Mouse (Mus musculus): ENCODE measurements around the gene Furin. TPM values are rescaled to one million over a fixed set of nuclear protein-coding genes. Genes with fewer than 3 reads are reported as not detected.

The Furin gene
- total and polyA plus RNA-seq, 3 experiments = 1.5 to 20.9 (median 13.5) TPM

GRCm38 (mm10) chr7:80445492-80445891 lies 40.3 kb upstream of the Furin start:
- no peaks in the 10 kb centered on the region for H3K27me3 ChIP-seq (replicated peaks)
- H3K4me1 ChIP-seq (ENCODE audit: control insufficient read depth in 1 of 2, insufficient read depth in 2 of 2) = peaks cover 4 to 40% of the 10 kb centered on the region in 2 experiments; a peak in 3 of 4 replicates
- H3K4me2 ChIP-seq (ENCODE audit: insufficient read depth, low read depth, poor library complexity, severe bottlenecking) = no peak overlapping the region
- in situ Hi-C loops (cut with MboI; ENCODE audit: low pct_ligation_motif_present, low pct_unique_long_range_greater_than_20kb, low sequenced_read_pairs) = no loop called here
- no peak overlapping the region for H3K4me3 ChIP-seq (replicated peaks in 1 of 3; ENCODE audit: low read depth in 2 of 3, low read length in 2 of 3, poor library complexity in 1 of 3)
- H3K9me3 ChIP-seq (replicated peaks; ENCODE audit: low read length) = no peaks in the 10 kb centered on the region
- H3K9ac ChIP-seq (ENCODE audit: insufficient read depth, low read depth) = no peak overlapping the region
- no peaks in the 10 kb centered on the region for H3K36me3 ChIP-seq (replicated peaks in 1 of 2; ENCODE audit: control insufficient read depth in 1 of 2, insufficient read depth in 1 of 2, low read length in 1 of 2)
- no peak for TF ChIP-seq CHD1 (IDR thresholded peaks at IDR 0.05; ENCODE audit: low read depth, low read length)
- no peak for TF ChIP-seq MEF2A (IDR thresholded peaks at IDR 0.05; ENCODE audit: borderline replicate concordance, low read depth, low read length)
- TF ChIP-seq EP300 (IDR thresholded peaks at IDR 0.05; ENCODE audit: low read length) = no peak
- no peak for TF ChIP-seq NRF1 (IDR thresholded peaks at IDR 0.05; ENCODE audit: low read depth, low read length)
- TF ChIP-seq UBTF (IDR thresholded peaks at IDR 0.05; ENCODE audit: low read depth, low read length) = no peak
- TF ChIP-seq ELF1 (IDR thresholded peaks at IDR 0.05; ENCODE audit: low read depth, low read length) = no peak
- no peak for TF ChIP-seq NELFE (IDR thresholded peaks at IDR 0.05; ENCODE audit: low read depth, low read length)
- H3K27ac ChIP-seq (ENCODE audit: insufficient read depth, low read depth) = no peak overlapping the region
- no peak for DNase-seq (ENCODE audit: extremely low read depth)
- H3K79me2 ChIP-seq (replicated peaks; ENCODE audit: control insufficient read depth, extremely low read depth, insufficient read depth, poor library complexity, severe bottlenecking) = no peaks in the 10 kb centered on the region
- dilution Hi-C loops (cut with MboI; ENCODE audit: extremely low pct_ligation_motif_present, extremely low pct_unique_long_range_greater_than_20kb, low sequenced_read_pairs) = no loop called here

DNA sequence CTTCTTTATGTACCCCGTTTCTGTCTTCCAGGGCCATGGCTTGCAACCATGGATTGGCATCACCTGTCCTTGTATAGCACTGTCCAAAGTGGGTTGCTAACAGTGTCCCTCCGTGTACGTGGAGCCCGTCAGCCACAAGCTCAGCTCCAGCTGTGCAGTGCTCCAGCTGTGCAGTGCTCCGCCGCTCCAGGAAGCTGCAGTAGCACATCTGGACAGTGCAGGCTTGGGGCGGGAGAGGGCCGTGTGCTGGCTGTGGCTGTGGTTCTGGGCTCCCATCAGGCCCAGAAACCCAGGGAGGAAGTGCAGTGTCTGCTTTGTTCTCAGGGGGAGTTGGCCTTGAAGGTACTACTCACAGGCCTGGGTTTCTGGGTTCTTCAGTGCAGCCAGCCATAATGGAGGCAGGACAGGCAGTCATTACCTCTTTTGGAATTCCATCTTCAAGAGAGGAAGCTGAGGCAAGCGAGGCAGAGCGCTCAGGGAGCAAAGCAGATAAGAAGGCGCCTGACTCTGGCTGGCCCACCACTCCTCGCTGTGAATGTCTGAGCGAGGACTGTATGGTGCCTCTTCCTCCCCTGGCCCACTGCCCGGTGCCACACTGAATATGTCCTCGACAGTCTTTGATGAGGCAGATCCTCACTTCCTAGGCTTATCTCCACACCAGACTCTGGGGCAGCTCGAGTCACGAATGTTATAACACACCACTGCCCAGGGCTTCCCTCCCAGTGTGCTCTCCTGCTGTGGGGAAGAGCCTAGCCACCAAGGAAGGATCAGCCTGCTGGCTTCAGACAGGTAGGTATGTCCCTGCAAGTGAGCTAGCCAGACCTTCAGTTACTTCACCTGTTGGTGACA lies 39.4 kb upstream of the Furin start:
- TF ChIP-seq POLR2A (IDR thresholded peaks at IDR 0.05; ENCODE audit: low read depth, low read length) (no peak), POLR2AphosphoS2 (IDR thresholded peaks at IDR 0.05; ENCODE audit: low read depth, low read length) (no peak), ZC3H11A (IDR thresholded peaks at IDR 0.05; ENCODE audit: low read depth, low read length) (no peak), JUN (IDR thresholded peaks at IDR 0.05; ENCODE audit: insufficient read depth, low read depth, low read length) (no peak)
- Histone ChIP-seq H3K79me2 (replicated peaks; ENCODE audit: control insufficient read depth, extremely low read depth, insufficient read depth, poor library complexity, severe bottlenecking) (no peaks in the 10 kb centered on the region), H3K27ac (ENCODE audit: insufficient read depth, low read depth) (no peak overlapping the region), H3K27me3 (replicated peaks) (no peaks in the 10 kb centered on the region), H3K36me3 (replicated peaks in 1 of 2; ENCODE audit: control insufficient read depth in 1 of 2, insufficient read depth in 1 of 2, low read length in 1 of 2) (no peaks in the 10 kb centered on the region), H3K4me2 (ENCODE audit: insufficient read depth, low read depth, poor library complexity, severe bottlenecking) (no peak overlapping the region), H3K4me1 (ENCODE audit: control insufficient read depth in 1 of 2, insufficient read depth in 2 of 2) (peaks cover 0 to 31% of the 10 kb centered on the region in 2 experiments; a peak in 2 of 4 replicates), H3K9ac (ENCODE audit: insufficient read depth, low read depth) (no peak overlapping the region), H3K9me3 (replicated peaks; ENCODE audit: low read length) (no peaks in the 10 kb centered on the region), H3K4me3 (replicated peaks in 1 of 3; ENCODE audit: low read depth in 2 of 3, low read length in 2 of 3, poor library complexity in 1 of 3) (no peak overlapping the region)
- dilution Hi-C loops (cut with MboI; ENCODE audit: extremely low pct_ligation_motif_present, extremely low pct_unique_long_range_greater_than_20kb, low sequenced_read_pairs) = no loop called here
- no peak for DNase-seq (ENCODE audit: extremely low read depth)
- in situ Hi-C loops (cut with MboI; ENCODE audit: low pct_ligation_motif_present, low pct_unique_long_range_greater_than_20kb, low sequenced_read_pairs) = loop anchor here (5.0 kb wide), 1 partner anchor 37 kb away; the partner anchor contains the start of gene Furin

GRCm38 (mm10) chr7:80443124-80443523 lies 37.9 kb upstream of the Furin start:
- dilution Hi-C loops (cut with MboI; ENCODE audit: extremely low pct_ligation_motif_present, extremely low pct_unique_long_range_greater_than_20kb, low sequenced_read_pairs) = no loop called here
- in situ Hi-C loops (cut with MboI; ENCODE audit: low pct_ligation_motif_present, low pct_unique_long_range_greater_than_20kb, low sequenced_read_pairs) = loop anchor here (5.0 kb wide), 1 partner anchor 36 kb away; the partner anchor contains the start of gene Furin

More at GRCm38 (mm10) chr7:80443124-80443523, 37.9 kb upstream of the Furin start:
- Histone ChIP-seq H3K79me2 (replicated peaks; ENCODE audit: control insufficient read depth, extremely low read depth, insufficient read depth, poor library complexity, severe bottlenecking) (no peaks in the 10 kb centered on the region), H3K27ac (ENCODE audit: insufficient read depth, low read depth) (no peak overlapping the region), H3K4me3 (replicated peaks in 1 of 3; ENCODE audit: low read depth in 2 of 3, low read length in 2 of 3, poor library complexity in 1 of 3) (no peak overlapping the region), H3K36me3 (replicated peaks in 1 of 2; ENCODE audit: control insufficient read depth in 1 of 2, insufficient read depth in 1 of 2, low read length in 1 of 2) (no peaks in the 10 kb centered on the region), H3K4me2 (ENCODE audit: insufficient read depth, low read depth, poor library complexity, severe bottlenecking) (no peak overlapping the region), H3K27me3 (replicated peaks) (no peaks in the 10 kb centered on the region), H3K9me3 (replicated peaks; ENCODE audit: low read length) (no peaks in the 10 kb centered on the region), H3K4me1 (ENCODE audit: control insufficient read depth in 1 of 2, insufficient read depth in 2 of 2) (peaks cover 0 to 31% of the 10 kb centered on the region in 2 experiments; a peak in 2 of 4 replicates), H3K9ac (ENCODE audit: insufficient read depth, low read depth) (no peak overlapping the region)
- no peak for DNase-seq (ENCODE audit: extremely low read depth)
- TF ChIP-seq RCOR1 (conservative IDR thresholded peaks at IDR 0.05; ENCODE audit: low read depth, low read length) (no peak), JUN (IDR thresholded peaks at IDR 0.05; ENCODE audit: insufficient read depth, low read depth, low read length) (no peak), HCFC1 (IDR thresholded peaks at IDR 0.05; ENCODE audit: low read depth, low read length) (no peak), TBP (conservative IDR thresholded peaks at IDR 0.05; ENCODE audit: low read depth, low read length) (no peak), E2F4 (IDR thresholded peaks at IDR 0.05; ENCODE audit: insufficient replicate concordance, low read depth, low read length) (no peak), POLR2A (IDR thresholded peaks at IDR 0.05; ENCODE audit: low read depth, low read length) (no peak), KAT2A (IDR thresholded peaks at IDR 0.05; ENCODE audit: insufficient replicate concordance, low read length) (no peak), CHD2 (IDR thresholded peaks at IDR 0.05; ENCODE audit: low read length) (no peak), MAX (IDR thresholded peaks at IDR 0.05; ENCODE audit: low read length) (no peak), RAD21 (IDR thresholded peaks at IDR 0.05; ENCODE audit: low read depth, low read length) (no peak), PAX5 (IDR thresholded peaks at IDR 0.05; ENCODE audit: low read length) (no peak)
